Mouse (Mus musculus) v-Abl transformed pro-B cells (cell line): Measurements from ENCODE around the gene Rgs17.
"Not testable (repeated sequence)": the region's sequence is repeated elsewhere in the genome, so short reads cannot be mapped to it uniquely, and the experiment has no call there.

Experiments
- in situ Hi-C, 2 experiments: fragments of 400-800 bp; cut with MboI; formaldehyde crosslinking; loops; one replicate each; pipeline ENCODE4 v1.15.1; 2025; ENCODE audit not compliant: unreplicated experiment in 2 of 2

Gene Rgs17

GRCm38 (mm10) chr10:5922294-5922828 lies at the start of gene Rgs17:
Rgs17 (minus strand) TSS chr10:5922400.
- in situ Hi-C loops, result no loop called here

DNA sequence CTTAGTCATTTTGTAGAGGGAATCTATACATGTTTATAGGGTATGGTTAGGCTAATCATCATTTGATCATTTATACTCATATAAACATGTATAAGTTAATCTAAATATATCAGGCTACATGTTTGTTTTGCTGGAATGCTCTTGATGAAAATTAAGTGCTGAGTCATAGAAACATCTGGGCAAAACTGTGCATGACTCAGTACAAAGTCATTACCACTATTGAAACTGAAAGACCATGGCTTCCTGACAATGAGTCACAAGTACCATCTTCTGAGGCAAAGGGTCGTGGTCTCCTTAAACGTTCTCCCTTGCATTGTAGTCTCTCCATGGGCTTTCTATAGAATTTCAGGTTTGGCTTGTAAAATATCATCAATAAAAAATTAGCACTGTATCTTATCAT lies 45.5 kb upstream of the Rgs17 start:
- in situ Hi-C loops, result no loop called here

DNA sequence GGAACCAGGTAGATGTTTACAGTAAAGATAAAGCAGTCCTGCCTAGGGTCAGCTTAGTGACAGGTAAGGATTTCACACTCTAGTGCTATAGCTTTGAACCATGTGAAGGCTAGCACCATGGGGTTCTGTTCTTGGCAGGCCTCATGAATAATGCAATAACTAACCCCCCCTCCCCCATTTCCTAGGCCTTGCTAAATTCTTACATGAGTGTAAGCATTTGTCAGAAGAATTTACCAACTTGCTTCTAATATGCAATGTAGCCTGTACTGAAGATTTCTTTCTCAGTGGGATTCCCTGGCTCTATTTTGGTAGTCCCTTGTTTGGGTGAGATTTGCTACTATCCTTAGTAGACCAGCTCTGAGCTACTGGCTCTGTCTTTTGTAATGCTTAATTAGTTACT lies 31.6 kb upstream of the Rgs17 start:
- in situ Hi-C loops, result not testable (repeated sequence)

- in situ Hi-C loops, result no loop called here
These were observed 2.1 kb upstream of the Rgs17 start for GRCm38 (mm10) chr10:5924261-5924660.

DNA sequence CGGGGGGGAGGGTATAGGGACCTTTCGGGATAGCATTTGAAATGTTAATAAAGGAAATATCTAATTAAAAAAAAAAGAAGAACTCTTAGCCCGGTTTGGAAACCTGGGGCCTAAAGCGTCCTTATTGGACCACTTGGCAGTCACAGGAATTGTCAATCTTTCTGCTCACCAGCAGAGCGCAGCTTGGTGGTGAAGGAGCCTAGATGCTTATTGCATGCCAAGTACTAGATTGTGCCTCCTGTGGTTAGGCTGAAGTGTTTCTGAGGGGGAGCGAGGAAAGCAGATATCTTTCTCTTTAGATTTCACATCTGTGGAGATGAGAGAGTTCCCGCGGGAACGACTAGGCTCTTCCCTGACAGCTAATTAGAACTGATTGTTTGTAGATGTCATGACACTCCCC lies 896 bp upstream of the Rgs17 start:
- in situ Hi-C loops, result no loop called here

DNA sequence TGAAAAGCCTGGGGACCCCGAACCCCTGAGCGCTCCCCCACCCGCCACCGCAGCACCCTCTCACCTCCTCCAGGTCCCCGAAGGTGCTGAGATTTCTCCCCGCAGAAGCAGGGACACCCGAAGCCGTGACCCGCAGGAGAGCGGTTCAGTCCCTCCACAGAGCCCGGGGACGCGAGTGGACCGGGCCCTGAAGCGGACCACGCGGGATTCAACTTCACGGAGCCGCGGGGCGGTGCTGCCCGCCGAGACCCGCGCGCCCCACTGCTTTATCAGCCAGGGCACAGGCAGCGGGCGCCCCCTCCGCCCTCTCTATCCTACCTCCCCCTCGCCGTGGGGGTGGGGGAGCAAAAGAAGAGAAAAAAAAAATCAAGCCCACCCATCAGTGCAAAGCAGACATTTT lies 429 bp downstream of the Rgs17 start:
- in situ Hi-C loops, result no loop called here

- in situ Hi-C loops, result no loop called here
These were observed 1.1 kb downstream of the Rgs17 start for GRCm38 (mm10) chr10:5921031-5921551.

- in situ Hi-C loops, result no loop called here
These were observed 17.8 kb downstream of the Rgs17 start for GRCm38 (mm10) chr10:5904399-5904798.

DNA sequence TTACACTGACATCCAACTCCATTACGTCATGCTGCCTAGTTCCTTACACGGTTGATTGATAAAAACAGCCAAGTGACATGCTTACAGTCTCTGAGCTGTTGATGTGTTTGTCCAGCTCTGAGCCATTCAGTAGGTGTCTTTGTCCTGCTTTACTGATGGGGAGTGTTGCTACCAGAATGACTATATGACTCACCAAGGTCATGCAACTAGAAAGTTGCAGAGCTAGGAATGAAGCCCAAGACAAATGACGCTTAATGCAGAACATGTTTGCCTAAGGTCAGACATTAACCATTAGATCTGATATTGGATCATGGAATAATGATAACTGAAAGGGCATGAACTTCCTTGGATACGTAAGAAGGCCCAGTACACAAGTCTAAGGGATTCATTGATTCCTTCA lies 20.4 kb downstream of the Rgs17 start:
- in situ Hi-C loops, result no loop called here

- in situ Hi-C loops, result no loop called here
These were observed 21.5 kb downstream of the Rgs17 start for GRCm38 (mm10) chr10:5900731-5901130.

DNA sequence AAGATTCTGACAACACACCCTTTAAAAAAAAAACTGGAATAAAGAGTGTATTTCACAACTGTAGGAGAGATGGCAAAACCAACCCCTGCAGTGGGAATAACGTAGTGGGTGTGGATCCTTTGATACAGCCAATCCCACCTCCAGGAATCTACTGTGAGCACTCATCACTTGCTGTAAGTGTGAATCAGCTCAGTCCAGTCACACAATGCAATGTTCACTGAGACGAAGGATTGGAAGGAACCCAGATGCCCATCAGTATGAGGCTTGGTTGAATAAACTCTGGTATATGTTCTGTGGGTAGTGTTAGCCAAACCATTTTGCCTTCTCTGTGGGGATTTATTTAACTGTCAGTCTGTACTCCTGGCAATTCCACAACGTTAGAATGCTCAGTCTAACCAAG lies 45.1 kb downstream of the Rgs17 start:
- in situ Hi-C loops, result no loop called here

GRCm38 (mm10) chr10:5871081-5871480 lies 51.1 kb downstream of the Rgs17 start:
- in situ Hi-C loops, result no loop called here

DNA sequence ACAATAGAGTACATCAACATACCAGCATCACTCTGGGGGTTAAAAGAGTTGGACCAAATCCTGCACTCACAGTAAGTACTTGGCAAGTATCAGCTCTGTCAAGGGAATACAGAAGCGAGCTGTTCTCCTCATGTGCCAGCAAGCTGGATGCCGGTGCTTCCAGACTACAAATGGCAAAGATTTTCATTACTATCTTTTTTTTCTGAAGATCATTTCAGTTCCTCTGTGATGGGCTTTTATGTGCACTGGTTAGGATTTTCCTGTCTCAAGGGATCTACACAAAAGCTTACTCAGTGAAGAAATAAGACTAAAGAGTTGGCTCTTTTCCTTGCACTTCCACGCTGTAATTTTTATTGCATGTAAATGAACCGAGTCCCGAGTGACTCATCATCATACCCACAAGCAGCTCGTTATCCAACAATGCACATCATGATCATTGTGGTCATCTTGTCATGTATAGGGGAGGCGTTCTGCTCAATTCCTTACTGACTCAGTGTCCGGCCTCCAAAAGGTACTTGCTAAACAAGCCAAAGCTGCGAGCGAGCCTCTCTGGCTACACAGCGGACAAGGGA lies 54.1 kb downstream of the Rgs17 start:
- in situ Hi-C loops, result no loop called here

GRCm38 (mm10) chr10:5865996-5866395 lies 56.2 kb downstream of the Rgs17 start:
- in situ Hi-C loops, result no loop called here

DNA sequence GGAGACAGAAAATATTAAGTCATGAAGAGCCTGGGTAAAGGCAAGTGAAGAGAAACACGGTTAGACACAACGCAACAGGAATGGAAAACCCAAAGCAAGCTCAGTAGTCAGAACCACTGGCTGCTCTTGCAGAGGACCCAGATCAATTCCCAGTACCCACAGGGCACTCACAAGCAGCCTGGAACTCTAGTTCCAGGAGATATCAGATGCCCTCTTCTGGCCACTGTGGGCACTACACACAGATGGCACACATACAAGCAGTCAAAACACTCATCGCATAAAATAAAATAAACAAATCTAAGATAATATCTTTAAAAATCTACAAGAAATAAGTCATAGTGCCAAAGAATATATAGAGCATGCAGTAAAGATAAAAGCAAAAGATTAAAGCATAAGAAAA lies 59.5 kb downstream of the Rgs17 start:
- in situ Hi-C loops, result no loop called here

GRCm38 (mm10) chr10:5860849-5861248 lies 61.4 kb downstream of the Rgs17 start:
- in situ Hi-C loops, result no loop called here

GRCm38 (mm10) chr10:5859729-5860128 lies 62.5 kb downstream of the Rgs17 start:
- in situ Hi-C loops, result no loop called here

GRCm38 (mm10) chr10:5857996-5858549 lies 64.1 kb downstream of the Rgs17 start:
- in situ Hi-C loops, result no loop called here

DNA sequence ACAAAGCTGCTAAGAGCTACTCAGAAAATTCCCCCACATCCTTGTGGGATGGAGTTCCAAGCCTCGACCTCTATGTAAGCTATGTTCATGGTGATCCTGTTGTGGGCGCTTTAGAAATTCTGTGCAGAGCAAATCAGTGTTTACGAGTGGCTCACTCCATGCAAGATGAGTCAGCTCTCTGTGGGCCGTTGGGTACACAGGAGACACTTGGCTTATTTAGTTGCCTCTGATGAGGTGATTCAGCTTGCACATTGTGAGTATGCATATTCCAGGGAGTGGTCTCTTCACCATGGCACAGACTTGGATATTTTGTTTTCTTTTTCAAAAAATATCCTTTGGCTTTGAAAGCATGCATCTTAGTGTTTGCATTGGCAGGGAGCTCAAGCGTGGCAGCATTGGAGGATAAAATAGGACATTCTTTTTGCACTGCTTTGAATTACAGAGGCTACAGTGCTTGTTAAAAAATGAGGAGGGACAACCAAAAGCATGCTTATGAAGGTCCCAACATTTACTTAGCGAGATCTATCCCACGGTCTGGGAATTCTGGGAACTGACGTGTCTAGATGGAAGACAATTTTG lies 68.8 kb downstream of the Rgs17 start:
- in situ Hi-C loops, result no loop called here

DNA sequence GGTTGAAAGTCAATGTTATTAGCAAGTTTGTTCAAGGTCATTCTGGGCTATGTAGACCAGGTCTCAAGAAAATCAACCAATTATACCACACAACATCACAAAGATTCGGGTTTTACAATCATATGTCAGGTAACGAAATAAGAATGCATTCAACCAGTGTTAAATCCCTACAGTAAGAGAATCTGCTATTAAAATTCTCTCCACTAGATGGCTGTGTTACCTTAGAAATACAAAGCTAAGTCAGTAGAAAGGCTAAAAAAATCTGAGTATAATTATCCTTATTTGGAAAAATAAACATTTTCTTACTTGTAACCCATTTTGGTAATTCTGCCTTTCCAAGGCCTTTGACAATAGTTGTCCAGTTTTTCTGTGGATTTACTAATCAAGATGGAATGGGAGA lies 75.3 kb downstream of the Rgs17 start:
- in situ Hi-C loops, result loop anchor here in 1 of 2 experiments (5.0 kb wide), 1 partner anchor 365 kb away; no protein-coding TSS in a partner anchor

DNA sequence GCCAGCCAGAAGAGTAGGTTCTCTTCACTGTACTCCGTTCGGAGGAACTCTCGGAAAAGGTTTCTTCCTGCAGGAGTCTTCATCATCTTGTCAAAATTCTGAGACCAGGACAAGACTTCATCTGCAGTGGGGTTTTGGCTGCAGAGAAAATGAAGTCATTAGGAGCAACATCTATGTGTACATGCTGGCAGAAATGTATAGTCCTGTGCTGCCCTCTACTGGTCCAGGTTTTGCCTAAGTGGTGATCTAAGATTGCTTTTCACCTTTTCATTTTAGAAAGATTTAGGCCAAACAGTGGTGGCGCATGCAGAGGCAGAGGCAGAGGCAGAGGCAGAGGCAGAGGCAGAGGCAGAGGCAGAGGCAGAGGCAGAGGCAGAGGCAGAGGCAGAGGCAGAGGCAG lies 80.8 kb downstream of the Rgs17 start:
- in situ Hi-C loops, result loop anchor here in 1 of 2 experiments (5.0 kb wide), 2 partner anchors 39 to 239 kb away; no protein-coding TSS in a partner anchor
